Mouse (Mus musculus) limb, embryonic 14.5 days (tissue): ENCODE results near the gene Slco1c1. TPM values are rescaled to one million over a fixed set of nuclear protein-coding genes. Genes with fewer than 3 reads are reported as not detected.

Experiments
- ATAC-seq: fragments of 200-750 bp; cut with Nextera tagmentation; 2 replicates; pipeline ENCODE4 v1.8.0; 2017; ENCODE audit warnings: low read depth, moderate number of reproducible peaks, moderate TSS enrichment; ENCODE audit not compliant: low FRiP score
- DNase-seq: peaks from one replicate; pipeline ENCODE4 v3.0.0-alpha.2; 2015; ENCODE audit warnings: low spot score
- H3K27ac ChIP-seq: fragments of 300-500 bp; sonication (generic); replicated peaks from 2 replicates; pipeline ENCODE4 v1.5.1; 2014; ENCODE audit warnings: low read depth, mild to moderate bottlenecking, low read length, moderate library complexity, mixed read lengths
- H3K27me3 ChIP-seq: fragments of 300-500 bp; sonication (generic); 2 replicates; pipeline ENCODE4 v1.6.1; 2014; ENCODE audit warnings: low read length, mixed read lengths; ENCODE audit not compliant: control insufficient read depth, insufficient read depth
- H3K36me3 ChIP-seq: fragments of 300-500 bp; sonication (generic); 2 replicates; pipeline ENCODE4 v1.6.1; 2014; ENCODE audit warnings: mild to moderate bottlenecking, low read length, moderate library complexity, mixed read lengths; ENCODE audit not compliant: control insufficient read depth, insufficient read depth
- H3K4me1 ChIP-seq: fragments of 300-500 bp; sonication (generic); 2 replicates; pipeline ENCODE4 v1.6.1; 2014; ENCODE audit warnings: antibody characterized with exemption, low read length, mixed read lengths; ENCODE audit not compliant: control insufficient read depth, insufficient read depth
- H3K4me2 ChIP-seq: fragments of 300-500 bp; sonication (generic); replicated peaks from 2 replicates; pipeline ENCODE4 v1.6.1; 2014; ENCODE audit warnings: low read depth, mild to moderate bottlenecking, low read length, moderate library complexity; ENCODE audit not compliant: severe bottlenecking
- H3K4me3 ChIP-seq: fragments of 300-500 bp; sonication (generic); replicated peaks from 2 replicates; pipeline ENCODE4 v1.5.1; 2014; ENCODE audit warnings: low read length
- H3K9ac ChIP-seq: fragments of 300-500 bp; sonication (generic); 2 replicates; pipeline ENCODE4 v1.6.1; 2014; ENCODE audit warnings: mild to moderate bottlenecking, low read depth, low read length, moderate library complexity; ENCODE audit not compliant: severe bottlenecking
- H3K9me3 ChIP-seq: fragments of 300-500 bp; sonication (generic); 2 replicates; pipeline ENCODE4 v1.6.1; 2016; ENCODE audit warnings: low read length; ENCODE audit not compliant: control insufficient read depth
- POLR2A ChIP-seq: fragments of 200-500 bp; IDR thresholded peaks from 2 replicates; pipeline ENCODE4 v1.8.0; 2012; ENCODE audit warnings: inconsistent platforms, mild to moderate bottlenecking, moderate library complexity, borderline replicate concordance; ENCODE audit not compliant: insufficient read depth, insufficient read length; ENCODE audit errors: extremely low read depth
- WGBS: fragments of 180-500 bp; shearing (Covaris S2); extraction: QIAGEN DNeasy Blood & Tissue Kit; methylation state at CpG from one replicate; pipeline ENCODE4 v1.1.7; 2014; 5-methylcytosine and 5-hydroxymethylcytosine counted together
- polyA plus RNA-seq, 2 experiments: library from polyadenylated mRNA; depleted of rRNA in 1 of 2; stranded (reverse) in 1 of 2; unstranded in 1 of 2; fragments of >200 nt; fragmentation: Nextera tagmentation in 1 of 2; extraction: Ambion mirVana in 1 of 2; gene quantifications; 2 replicates each; pipeline versions ENCODE4 v1.2.1 to v1.2.3; 2012 to 2014

Slco1c1 gene
- polyA plus RNA-seq, 2 experiments: 0.29 to 0.43 TPM

DNA sequence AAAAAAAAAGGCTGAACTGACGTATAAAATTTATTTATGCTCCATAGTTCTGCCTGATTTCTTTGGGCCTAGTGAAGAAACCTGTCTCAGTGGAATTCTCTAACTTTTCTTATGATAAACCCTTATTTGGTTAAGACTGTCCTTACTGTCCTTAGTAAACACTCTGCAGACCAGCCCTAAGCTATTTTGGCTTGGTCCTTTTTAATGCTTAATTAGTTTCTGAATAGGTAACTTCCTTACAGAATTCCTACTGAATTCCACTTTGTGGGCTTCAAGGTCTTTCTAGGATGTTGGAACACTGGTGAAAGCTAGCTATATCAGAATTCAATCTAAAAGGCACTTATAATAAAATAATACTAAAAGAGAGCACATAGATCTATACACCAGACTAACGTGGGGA lies 71.9 kb downstream of the Slco1c1 start:
- ATAC-seq: no peak
- no peak for TF ChIP-seq POLR2A
- Histone ChIP-seq H3K36me3 (no peaks in the 10 kb centered on the region), H3K27ac (no peak overlapping the region), H3K4me3 (no peak overlapping the region), H3K4me2 (no peak overlapping the region), H3K27me3 (no peaks in the 10 kb centered on the region), H3K9ac (no peak overlapping the region), H3K4me1 (no peaks in the 10 kb centered on the region), H3K9me3 (peaks cover 9% of the 10 kb centered on the region; the same call in 1 of the 2 replicates)
- DNase-seq: no peak
- 82% methylated on average over 2 of the region's 2 CpGs for WGBS

DNA sequence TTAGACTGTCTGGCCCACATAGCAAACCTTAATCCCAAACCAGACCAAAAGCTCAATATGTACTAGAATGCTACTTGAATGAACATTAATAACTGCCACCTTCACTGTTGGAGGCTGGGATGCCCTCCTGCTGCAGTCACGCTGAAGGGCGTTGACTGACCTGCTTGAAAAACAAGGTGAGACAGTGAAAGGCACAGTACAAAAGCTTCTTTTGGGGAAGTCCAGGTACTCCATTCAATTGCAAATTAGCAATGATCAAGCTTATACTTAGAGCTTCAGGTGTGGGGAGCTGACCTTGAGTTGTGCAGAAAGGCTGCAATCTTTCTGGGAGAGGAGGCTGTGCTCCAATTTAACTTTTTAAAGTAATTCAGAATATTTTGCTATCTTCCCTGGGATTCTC lies 72.9 kb downstream of the Slco1c1 start:
- no peak overlapping the region for H3K27ac ChIP-seq
- H3K4me1 ChIP-seq: no peaks in the 10 kb centered on the region
- H3K36me3 ChIP-seq: no peaks in the 10 kb centered on the region
- no peaks in the 10 kb centered on the region for H3K27me3 ChIP-seq
- H3K9ac ChIP-seq: no peak overlapping the region
- TF ChIP-seq POLR2A: no peak
- no peak for DNase-seq
- peaks cover 9% of the 10 kb centered on the region; the same call in 1 of the 2 replicates for H3K9me3 ChIP-seq
- no peak for ATAC-seq
- H3K4me2 ChIP-seq: no peak overlapping the region
- 100% methylated on average over 2 of the region's 2 CpGs for WGBS
- H3K4me3 ChIP-seq: no peak overlapping the region

DNA sequence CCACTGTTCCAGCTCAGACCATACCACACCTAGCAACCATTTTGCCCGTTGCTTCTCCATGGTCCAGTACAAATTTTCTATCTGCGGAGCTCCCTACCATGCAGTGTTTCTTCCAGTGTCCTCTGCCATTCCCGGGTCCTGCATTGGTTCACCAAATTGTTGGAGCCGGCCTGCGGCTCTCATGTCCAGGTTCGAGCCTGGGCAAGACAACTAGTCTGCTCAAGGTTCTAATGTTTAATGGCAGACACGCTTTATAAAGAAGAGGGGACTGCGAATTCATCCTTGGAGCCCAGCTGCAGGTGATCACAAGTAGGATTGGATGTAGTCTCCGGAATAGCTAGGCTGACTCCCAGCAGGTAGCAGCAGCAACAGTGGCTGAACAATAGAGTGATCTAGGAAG lies 76.8 kb downstream of the Slco1c1 start:
- WGBS: 78% methylated on average over 9 of the region's 9 CpGs
- Histone ChIP-seq H3K4me2 (no peak overlapping the region), H3K27ac (no peak overlapping the region), H3K4me3 (no peak overlapping the region), H3K27me3 (no peaks in the 10 kb centered on the region), H3K36me3 (no peaks in the 10 kb centered on the region), H3K4me1 (no peaks in the 10 kb centered on the region), H3K9me3 (peaks cover 9% of the 10 kb centered on the region; the same call in 1 of the 2 replicates), H3K9ac (no peak overlapping the region)
- DNase-seq (no peak), ATAC-seq (no peak)
- TF ChIP-seq POLR2A: no peak

DNA sequence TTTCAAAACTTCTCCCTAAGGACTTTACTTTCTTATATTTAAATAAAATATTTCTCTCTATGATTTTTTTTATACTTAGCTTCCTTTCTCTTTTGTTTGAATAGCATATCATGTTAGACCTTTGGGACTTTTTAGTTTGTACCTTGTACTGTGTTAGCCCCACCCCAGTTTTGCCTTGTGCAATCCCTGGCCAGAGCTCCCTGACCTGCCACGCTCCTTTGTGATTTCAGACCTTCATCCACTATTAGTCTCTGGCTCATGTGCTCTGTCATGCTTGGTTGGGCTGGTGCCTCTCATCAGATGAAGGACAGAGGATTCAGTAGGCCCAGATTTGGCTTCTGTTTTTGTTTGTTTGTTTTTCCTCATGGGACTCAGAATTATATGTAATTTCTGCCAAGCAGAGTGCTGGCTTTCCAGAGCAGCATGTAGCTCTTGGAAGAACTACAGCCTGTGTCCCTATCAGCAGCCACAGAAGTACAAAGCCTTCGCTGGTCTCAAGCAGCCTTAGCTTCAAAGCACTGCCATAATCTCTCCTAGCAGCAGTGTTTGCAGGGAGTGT lies 86.6 kb downstream of the Slco1c1 start:
- Histone ChIP-seq H3K27ac (no peak overlapping the region), H3K9ac (no peak overlapping the region), H3K4me3 (no peak overlapping the region), H3K27me3 (no peaks in the 10 kb centered on the region), H3K4me1 (no peaks in the 10 kb centered on the region), H3K4me2 (no peak overlapping the region), H3K36me3 (no peaks in the 10 kb centered on the region), H3K9me3 (no peaks in the 10 kb centered on the region)
- no peak for ATAC-seq
- 69% methylated on average over 2 of the region's 2 CpGs for WGBS
- no peak for TF ChIP-seq POLR2A
- no peak for DNase-seq

DNA sequence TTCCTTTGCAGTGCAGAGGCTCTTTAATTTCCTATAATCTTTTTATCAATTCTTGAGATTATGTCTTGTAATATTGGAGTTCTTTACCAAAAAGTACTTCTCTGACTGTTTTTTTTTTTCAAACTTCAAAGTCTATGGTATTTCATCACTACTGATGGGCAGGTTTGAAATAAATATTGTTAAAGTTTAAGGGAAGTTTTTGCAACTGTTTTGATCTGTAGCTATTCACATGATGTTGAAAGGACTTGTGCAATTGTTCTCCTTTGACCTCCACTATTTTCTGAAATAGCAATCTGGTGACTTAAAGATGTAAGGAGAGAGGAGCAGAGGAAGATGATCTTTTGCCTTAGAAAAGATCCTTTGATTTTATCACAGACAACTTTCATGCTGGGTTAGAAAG lies 89.8 kb downstream of the Slco1c1 start:
- no peak overlapping the region for H3K4me3 ChIP-seq
- no peaks in the 10 kb centered on the region for H3K27me3 ChIP-seq
- DNase-seq (no peak), ATAC-seq (no peak)
- H3K4me2 ChIP-seq: no peak overlapping the region
- no peaks in the 10 kb centered on the region for H3K4me1 ChIP-seq
- no peak for TF ChIP-seq POLR2A
- no peak overlapping the region for H3K9ac ChIP-seq
- H3K27ac ChIP-seq: no peak overlapping the region
- no peaks in the 10 kb centered on the region for H3K9me3 ChIP-seq
- no peaks in the 10 kb centered on the region for H3K36me3 ChIP-seq

DNA sequence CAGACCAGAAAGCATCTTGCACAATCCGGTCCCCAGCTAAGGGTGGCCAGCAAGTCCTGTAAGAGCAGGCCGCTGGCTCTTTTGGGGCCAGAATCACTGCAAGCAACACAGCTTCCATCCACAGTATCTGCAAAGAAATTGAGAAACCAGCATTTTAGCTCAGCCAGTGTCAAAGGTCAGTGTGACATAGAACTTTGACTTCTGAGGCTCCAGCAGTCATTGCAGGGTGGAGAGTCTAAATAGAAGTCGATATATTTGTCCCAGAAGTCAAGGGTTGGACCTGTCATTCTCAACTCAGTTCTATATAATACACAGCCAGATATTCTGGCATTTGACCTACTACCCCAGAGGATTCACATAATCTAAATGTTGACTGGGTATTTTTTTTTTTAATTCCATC lies 91.2 kb downstream of the Slco1c1 start:
- Histone ChIP-seq H3K27me3 (no peaks in the 10 kb centered on the region), H3K36me3 (no peaks in the 10 kb centered on the region), H3K9ac (no peak overlapping the region), H3K27ac (no peak overlapping the region), H3K9me3 (no peaks in the 10 kb centered on the region), H3K4me2 (no peak overlapping the region), H3K4me1 (no peaks in the 10 kb centered on the region), H3K4me3 (no peak overlapping the region)
- 92% methylated on average over 3 of the region's 3 CpGs for WGBS
- ATAC-seq (no peak), DNase-seq (no peak)
- TF ChIP-seq POLR2A: no peak

Other genes with a start within 250 kb of the Slco1c1 start
- 0.05 and 0.06 TPM in 2 replicates for gene Slco1b2, start 105.2 kb downstream of the Slco1c1 start, polyA plus RNA-seq (2012; rRNA removed)
- 0.12 and 0.17 TPM in 2 replicates for gene Slco1b2, start 105.2 kb downstream of the Slco1c1 start, polyA plus RNA-seq (2014; fragmentation: Nextera tagmentation; extraction: Ambion mirVana)
- 0.19 and 0.22 TPM in 2 replicates for gene Gm5724, start 249.4 kb downstream of the Slco1c1 start, polyA plus RNA-seq (2012; rRNA removed)
- 0.12 and 0.51 TPM in 2 replicates for gene Gm5724, start 249.4 kb downstream of the Slco1c1 start, polyA plus RNA-seq (2014; fragmentation: Nextera tagmentation; extraction: Ambion mirVana)